Mouse (Mus musculus): ENCODE data around the gene Rasgef1a.

- TF ChIP-seq CTCF (IDR thresholded peaks at IDR 0.05; ENCODE audit: borderline replicate concordance, control insufficient read depth, extremely low read depth, insufficient read depth, low read length, poor library complexity) (no peak), POLR2A (IDR thresholded peaks at IDR 0.05; ENCODE audit: control insufficient read depth, extremely low read depth, insufficient read depth, low read length, poor library complexity) (no peak)
These were observed 3.9 kb upstream of the Rasgef1a start for GRCm38 (mm10) chr6:118007302-118007701.
